Mouse (Mus musculus) forebrain, postnatal 0 days (tissue): ENCODE results near the gene Gm17428. TPM values are rescaled to one million over a fixed set of nuclear protein-coding genes. Genes with fewer than 3 reads are reported as not detected.

Experiments used
- ATAC-seq: fragments of 200-750 bp; cut with Nextera tagmentation; 2 replicates; pipeline ENCODE4 v1.8.0; 2017; ENCODE audit warnings: mild to moderate bottlenecking, moderate library complexity
- DNase-seq: peaks from one replicate; pipeline ENCODE4 v3.0.0-alpha.2; 2015
- H3K27ac ChIP-seq: fragments of 300-500 bp; sonication (generic); 2 replicates; pipeline ENCODE4 v1.5.1; 2014; ENCODE audit warnings: low read depth, mild to moderate bottlenecking, antibody characterized with exemption, low read length, moderate library complexity, mixed read lengths
- H3K27me3 ChIP-seq: fragments of 300-500 bp; sonication (generic); 2 replicates; pipeline ENCODE4 v1.6.1; 2014; ENCODE audit warnings: mild to moderate bottlenecking, low read length, mixed read lengths; ENCODE audit not compliant: insufficient read depth
- H3K36me3 ChIP-seq: fragments of 300-500 bp; sonication (generic); 2 replicates; pipeline ENCODE4 v1.6.1; 2014; ENCODE audit warnings: mild to moderate bottlenecking, moderate library complexity; ENCODE audit not compliant: insufficient read depth
- H3K4me1 ChIP-seq: fragments of 300-500 bp; sonication (generic); 2 replicates; pipeline ENCODE4 v1.6.1; 2014; ENCODE audit warnings: antibody characterized with exemption; ENCODE audit not compliant: insufficient read depth
- H3K4me2 ChIP-seq: fragments of 300-500 bp; sonication (generic); 2 replicates; pipeline ENCODE4 v1.6.1; 2014; ENCODE audit warnings: low read depth, mild to moderate bottlenecking, moderate library complexity
- H3K4me3 ChIP-seq: fragments of 300-500 bp; sonication (generic); 2 replicates; pipeline ENCODE4 v1.5.1; 2014; ENCODE audit warnings: low read depth, low read length, mixed read lengths
- H3K9ac ChIP-seq: fragments of 300-500 bp; sonication (generic); 2 replicates; pipeline ENCODE4 v1.6.1; 2014; ENCODE audit warnings: mild to moderate bottlenecking
- H3K9me3 ChIP-seq: fragments of 300-500 bp; sonication (generic); 2 replicates; pipeline ENCODE4 v1.6.1; 2016; ENCODE audit warnings: low read length
- CTCF ChIP-seq: sonication (generic); IDR thresholded peaks from 2 replicates; pipeline ENCODE4 v1.5.1; 2016; ENCODE audit warnings: antibody characterized with exemption, control low read depth, low read depth
- WGBS: fragments of 180-500 bp; shearing (Covaris S2); extraction: QIAGEN DNeasy Blood & Tissue Kit; methylation state at CpG from one replicate; pipeline ENCODE4 v1.1.7; 2014; 5-methylcytosine and 5-hydroxymethylcytosine counted together
- polyA plus RNA-seq: library from polyadenylated mRNA; unstranded; fragments of >200 nt; fragmentation: Nextera tagmentation; extraction: Ambion mirVana; gene quantifications from 2 replicates; pipeline ENCODE4 v1.2.1, GENCODE M21; 2015
- total RNA-seq: library from RNA; depleted of rRNA; stranded (reverse); fragments of >200 nt; gene quantifications from 2 replicates; pipeline ENCODE4 v1.2.3, GENCODE M21; 2014

Gm17428 gene
- total and polyA plus RNA-seq, 2 experiments from 2014 or later = not detected

DNA sequence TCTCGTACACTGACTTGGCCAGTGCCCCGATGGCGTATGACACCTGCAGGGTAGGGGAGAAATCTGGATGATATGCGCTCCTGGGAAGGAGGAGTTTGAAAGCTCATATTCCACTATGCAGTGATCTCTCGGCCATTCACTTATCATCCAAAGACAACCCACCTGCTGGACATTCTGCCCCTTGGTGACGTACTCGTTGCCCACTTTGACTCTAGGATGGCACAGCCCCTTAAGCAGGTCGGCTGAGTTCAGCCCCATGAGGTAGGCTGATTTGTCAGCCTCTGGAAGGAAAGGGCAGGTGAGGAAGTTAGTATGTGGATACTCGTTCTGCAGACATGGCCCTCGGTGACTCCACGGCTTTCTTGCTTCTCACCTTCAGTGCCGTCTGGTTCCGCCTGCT lies 12.1 kb downstream of the Gm17428 start:
- WGBS = 92% methylated on average over 13 of the region's 13 CpGs
- Histone ChIP-seq H3K27me3 (no peaks in the 10 kb centered on the region), H3K27ac (no peak overlapping the region), H3K4me2 (no peak overlapping the region), H3K36me3 (no peaks in the 10 kb centered on the region), H3K9me3 (no peaks in the 10 kb centered on the region), H3K9ac (no peak overlapping the region), H3K4me1 (no peaks in the 10 kb centered on the region), H3K4me3 (no peak overlapping the region)
- DNase-seq = no peak
- no peak for ATAC-seq
- TF ChIP-seq CTCF = no peak

DNA sequence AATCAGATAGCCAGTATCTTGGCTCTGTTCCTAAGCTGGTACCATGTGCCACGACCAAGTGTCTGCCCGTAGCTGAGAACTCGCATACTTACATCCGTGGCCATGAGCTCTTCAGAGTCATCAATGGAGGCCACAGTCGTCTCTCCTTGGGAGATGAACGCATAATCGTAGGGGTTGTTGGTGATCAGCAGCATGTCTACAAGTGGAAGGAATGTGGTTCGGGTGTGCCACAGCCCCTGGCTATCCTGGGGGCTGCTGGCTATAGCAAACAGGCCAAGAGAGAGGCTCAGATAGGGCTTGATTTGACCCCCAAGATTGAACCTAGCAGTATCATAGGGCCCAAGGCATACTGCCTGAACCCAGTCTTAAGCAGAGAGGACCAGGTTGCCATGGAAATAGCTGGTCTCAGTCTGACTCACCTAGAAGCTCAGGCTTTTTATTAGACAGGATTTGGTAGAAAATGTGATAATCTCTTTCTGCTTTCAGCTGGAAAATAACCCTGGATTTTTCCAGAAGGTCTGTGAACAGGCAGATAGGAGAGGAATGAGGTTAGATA lies 13.2 kb downstream of the Gm17428 start:
- H3K4me2 ChIP-seq = no peak overlapping the region
- H3K27ac ChIP-seq = peak overlapping the region; percentile 62; the same call in 1 of the 2 replicates
- 73% methylated on average over 8 of the region's 8 CpGs for WGBS
- 0 out of 2 replicates have a peak, but pooled peaks cover 7% of the 10 kb centered on the region for H3K4me1 ChIP-seq
- TF ChIP-seq CTCF = no peak
- H3K9me3 ChIP-seq = no peaks in the 10 kb centered on the region
- DNase-seq = no peak
- no peak overlapping the region for H3K9ac ChIP-seq
- H3K36me3 ChIP-seq = no peaks in the 10 kb centered on the region
- ATAC-seq = peak; percentile 51; the same call in 1 of the 2 replicates
- H3K27me3 ChIP-seq = no peaks in the 10 kb centered on the region
- H3K4me3 ChIP-seq = no peak overlapping the region

- ATAC-seq (no peak), DNase-seq (no peak)
- Histone ChIP-seq H3K4me1 (peaks cover 23% of the 10 kb centered on the region), H3K9me3 (no peaks in the 10 kb centered on the region), H3K36me3 (no peaks in the 10 kb centered on the region), H3K27ac (no peak overlapping the region), H3K4me3 (no peak overlapping the region), H3K9ac (no peak overlapping the region), H3K4me2 (no peak overlapping the region), H3K27me3 (no peaks in the 10 kb centered on the region)
- TF ChIP-seq CTCF = no peak
- WGBS = 91% methylated on average over 10 of the region's 10 CpGs
Observed at GRCm38 (mm10) chr14:54992196-54992595, 15.5 kb downstream of the Gm17428 start.

- ATAC-seq (no peak), DNase-seq (no peak)
- TF ChIP-seq CTCF = no peak
- peak overlapping the region; percentile 24; the same call in 1 of the 2 replicates for H3K27ac ChIP-seq
- H3K9me3 ChIP-seq = no peaks in the 10 kb centered on the region
- WGBS = 63% methylated on average over 10 of the region's 10 CpGs
- no peak overlapping the region for H3K4me2 ChIP-seq
- no peak overlapping the region for H3K4me3 ChIP-seq
- no peaks in the 10 kb centered on the region for H3K36me3 ChIP-seq
- peaks cover 25% of the 10 kb centered on the region for H3K4me1 ChIP-seq
- no peak overlapping the region for H3K9ac ChIP-seq
- no peaks in the 10 kb centered on the region for H3K27me3 ChIP-seq
Observed at GRCm38 (mm10) chr14:54993636-54994035, 16.9 kb downstream of the Gm17428 start.

DNA sequence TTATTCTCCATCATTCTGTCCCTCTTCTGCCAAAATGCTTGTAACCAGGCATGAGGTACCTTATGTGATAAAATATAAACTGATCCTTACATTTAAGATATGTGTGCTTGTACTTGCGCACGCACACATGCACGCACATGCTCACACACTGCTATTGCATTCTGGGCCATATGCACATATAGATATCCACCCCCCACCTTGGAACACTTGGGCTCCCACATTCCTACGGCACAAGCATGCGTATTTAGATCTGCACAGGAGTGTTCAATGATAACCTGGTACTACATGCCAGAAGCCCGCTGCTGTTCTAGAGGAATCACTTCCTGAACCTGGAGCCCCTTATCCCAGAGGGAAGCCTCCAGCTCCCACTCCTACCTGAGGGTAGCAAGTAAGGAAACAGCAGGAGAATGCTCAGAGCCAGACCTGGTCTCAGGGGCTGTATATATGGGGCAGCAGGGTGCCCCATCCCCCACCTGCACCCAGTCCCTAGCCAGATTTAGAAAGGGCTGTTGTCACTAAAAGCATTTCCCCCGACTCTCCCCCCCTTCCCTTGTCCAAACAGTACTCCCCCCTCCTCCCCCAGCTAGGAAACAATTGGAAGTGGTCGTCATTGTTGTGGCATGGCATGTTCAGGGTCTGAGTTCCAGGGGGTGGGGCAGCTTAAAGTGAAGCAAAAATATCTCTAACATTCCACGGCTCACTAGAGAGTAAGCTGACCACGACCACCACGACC lies 17.6 kb downstream of the Gm17428 start, which contains the start of gene Myh7:
Myh7 (minus strand) TSS at position 491 of the 733 bp plus-strand sequence.
- H3K9me3 ChIP-seq = no peaks in the 10 kb centered on the region
- H3K4me3 ChIP-seq = no peak within 1 kb of the TSS
- H3K9ac ChIP-seq = peak within 1 kb of the TSS; percentile 40; the same call in 1 of the 2 replicates
- no peaks in the 10 kb centered on the region for H3K36me3 ChIP-seq
- H3K27ac ChIP-seq = peak within 1 kb of the TSS; percentile 96
- TF ChIP-seq CTCF = no peak
- WGBS = 51% methylated on average over 11 of the region's 11 CpGs
- peaks cover 25% of the 10 kb centered on the region for H3K4me1 ChIP-seq
- DNase-seq (no peak), ATAC-seq (no peak)
- no peaks in the 10 kb centered on the region for H3K27me3 ChIP-seq
- 0 out of 2 replicates have a peak within 1 kb of the TSS, but pooled peaks have one; percentile 15 for H3K4me2 ChIP-seq

- peak overlapping the region; percentile 96 for H3K27ac ChIP-seq
- no peak overlapping the region for H3K4me3 ChIP-seq
- H3K9me3 ChIP-seq = no peaks in the 10 kb centered on the region
- no peak overlapping the region for H3K4me2 ChIP-seq
- H3K9ac ChIP-seq = no peak overlapping the region
- no peaks in the 10 kb centered on the region for H3K36me3 ChIP-seq
- DNase-seq = no peak
- no peaks in the 10 kb centered on the region for H3K27me3 ChIP-seq
- peaks cover 25% of the 10 kb centered on the region for H3K4me1 ChIP-seq
- TF ChIP-seq CTCF = no peak
- ATAC-seq = no peak
Observed at GRCm38 (mm10) chr14:54994869-54995186, 18.1 kb downstream of the Gm17428 start.

- peak overlapping the region; percentile 40; the same call in 1 of the 2 replicates for H3K9ac ChIP-seq
- no peaks in the 10 kb centered on the region for H3K27me3 ChIP-seq
- no peak for TF ChIP-seq CTCF
- no peaks in the 10 kb centered on the region for H3K36me3 ChIP-seq
- peak overlapping the region; percentile 96 for H3K27ac ChIP-seq
- H3K4me2 ChIP-seq = 0 out of 2 replicates have a peak overlapping the region, but pooled peaks have one; percentile 15
- H3K9me3 ChIP-seq = no peaks in the 10 kb centered on the region
- DNase-seq (peak; percentile 89), ATAC-seq (peak; percentile 94)
- H3K4me3 ChIP-seq = no peak overlapping the region
- WGBS = 17% methylated on average over 14 of the region's 14 CpGs
- peaks cover 25% of the 10 kb centered on the region for H3K4me1 ChIP-seq
Observed at GRCm38 (mm10) chr14:54995457-54996138, 18.9 kb downstream of the Gm17428 start.
